Mouse (Mus musculus) lung, adult 2 months (tissue): ENCODE measurements around the gene Abcb1a. TPM values are rescaled to one million over a fixed set of nuclear protein-coding genes. Genes with fewer than 3 reads are reported as not detected.
"Not testable (repeated sequence)": the region's sequence is repeated elsewhere in the genome, so short reads cannot be mapped to it uniquely, and the experiment has no call there.

ENCODE experiments used
- DNase-seq: peaks from one replicate; pipeline ENCODE4 v3.0.0; 2022
- H3K4me1 ChIP-seq: fragments of 200-500 bp; 2 replicates; pipeline ENCODE4 v1.6.1; 2011; ENCODE audit warnings: low read length; ENCODE audit not compliant: control insufficient read depth, insufficient read depth
- H3K4me3 ChIP-seq: fragments of 200-500 bp; replicated peaks from 2 replicates; pipeline ENCODE3; 2011; ENCODE audit warnings: low read depth, mild to moderate bottlenecking, control low read depth, low read length; ENCODE audit errors: extremely low read depth
- CTCF ChIP-seq: fragments of 200-500 bp; IDR thresholded peaks from 2 replicates; pipeline ENCODE4 v1.5.1; 2011; ENCODE audit warnings: mild to moderate bottlenecking, low read length, control low read depth; ENCODE audit not compliant: insufficient read depth
- POLR2A ChIP-seq: fragments of 200-500 bp; IDR thresholded peaks from 2 replicates; pipeline ENCODE4 v1.6.1; 2011; ENCODE audit warnings: low read depth, mild to moderate bottlenecking, control low read depth, low read length, borderline replicate concordance; ENCODE audit errors: extremely low read depth
- WGBS: fragments of 180-500 bp; shearing (Covaris S2); methylation state at CpG from one replicate; pipeline ENCODE4 v1.1.7; 2018; 5-methylcytosine and 5-hydroxymethylcytosine counted together
- polyA plus RNA-seq: library from polyadenylated mRNA; depleted of rRNA; stranded (reverse); fragments of >200 nt; gene quantifications from 2 replicates; pipeline ENCODE4 v1.2.3, GENCODE M21; 2012

The Abcb1a gene
- polyA plus RNA-seq, 1 experiment = 15.4 TPM

- 71% methylated on average over 1 of the region's 1 CpGs for WGBS
- TF ChIP-seq POLR2A (no peak), CTCF (no peak)
- H3K4me3 ChIP-seq = no peak overlapping the region
- peaks cover 5% of the 10 kb centered on the region; the same call in 1 of the 2 replicates for H3K4me1 ChIP-seq
- no peak for DNase-seq
Observed at GRCm38 (mm10) chr5:8719556-8719955, 59.7 kb downstream of the Abcb1a start.

GRCm38 (mm10) chr5:8722224-8722623 is 62.3 kb downstream of the Abcb1a start:
- Histone ChIP-seq H3K4me1 (peaks cover 5% of the 10 kb centered on the region; the same call in 1 of the 2 replicates), H3K4me3 (no peak overlapping the region)
- TF ChIP-seq CTCF (no peak), POLR2A (no peak)
- DNase-seq = no peak
- WGBS = 7% methylated on average over 1 of the region's 1 CpGs

- WGBS = 38% methylated on average over 5 of the region's 5 CpGs
- H3K4me3 ChIP-seq = no peak overlapping the region
- TF ChIP-seq CTCF (no peak), POLR2A (no peak)
- no peak for DNase-seq
- peaks cover 5% of the 10 kb centered on the region; the same call in 1 of the 2 replicates for H3K4me1 ChIP-seq
Observed at GRCm38 (mm10) chr5:8722867-8723266, 63.0 kb downstream of the Abcb1a start.

- WGBS = 70% methylated on average over 4 of the region's 4 CpGs
- Histone ChIP-seq H3K4me3 (no peak overlapping the region), H3K4me1 (no peaks in the 10 kb centered on the region)
- no peak for DNase-seq
- TF ChIP-seq CTCF (no peak), POLR2A (no peak)
Observed at GRCm38 (mm10) chr5:8727760-8728159, 67.9 kb downstream of the Abcb1a start.

- Histone ChIP-seq H3K4me3 (no peak overlapping the region), H3K4me1 (no peaks in the 10 kb centered on the region; the same call in 1 of the 2 replicates)
- DNase-seq = no peak
- TF ChIP-seq CTCF = no peak
- TF ChIP-seq POLR2A = no peak
Observed at GRCm38 (mm10) chr5:8732639-8733038, 72.8 kb downstream of the Abcb1a start.

- WGBS = 77% methylated on average over 10 of the region's 10 CpGs
- H3K4me1 ChIP-seq, DNase-seq, H3K4me3 ChIP-seq: not testable (repeated sequence)
Observed at GRCm38 (mm10) chr5:8733307-8733706, 73.4 kb downstream of the Abcb1a start.

- Histone ChIP-seq H3K4me3 (no peak overlapping the region), H3K4me1 (no peaks in the 10 kb centered on the region; the same call in 1 of the 2 replicates)
- no peak for DNase-seq
- 54% methylated on average over 4 of the region's 4 CpGs for WGBS
- TF ChIP-seq POLR2A = no peak
- TF ChIP-seq CTCF = no peak
Observed at GRCm38 (mm10) chr5:8736389-8736788, 76.5 kb downstream of the Abcb1a start.

GRCm38 (mm10) chr5:8737062-8737461 is 77.2 kb downstream of the Abcb1a start:
- Histone ChIP-seq H3K4me1 (no peaks in the 10 kb centered on the region; the same call in 1 of the 2 replicates), H3K4me3 (no peak overlapping the region)
- no peak for DNase-seq
- WGBS = 76% methylated on average over 4 of the region's 4 CpGs
- no peak for TF ChIP-seq CTCF
- TF ChIP-seq POLR2A = no peak

- WGBS = 90% methylated on average over 13 of the region's 13 CpGs
- not testable (repeated sequence) for H3K4me1 ChIP-seq, H3K4me3 ChIP-seq, DNase-seq
Observed at GRCm38 (mm10) chr5:8747244-8747643, 87.4 kb downstream of the Abcb1a start.

GRCm38 (mm10) chr5:8772866-8773265 is 113.0 kb downstream of the Abcb1a start:
- no peak for TF ChIP-seq CTCF
- no peak for TF ChIP-seq POLR2A
- 65% methylated on average over 3 of the region's 3 CpGs for WGBS
- no peaks in the 10 kb centered on the region for H3K4me1 ChIP-seq
- DNase-seq = no peak
- H3K4me3 ChIP-seq = no peak overlapping the region

- TF ChIP-seq POLR2A = no peak
- TF ChIP-seq CTCF = no peak
- 71% methylated on average over 2 of the region's 2 CpGs for WGBS
- no peaks in the 10 kb centered on the region for H3K4me1 ChIP-seq
Observed at GRCm38 (mm10) chr5:8778311-8778710, 118.4 kb downstream of the Abcb1a start.

More at GRCm38 (mm10) chr5:8778311-8778710, 118.4 kb downstream of the Abcb1a start:
- DNase-seq = no peak
- H3K4me3 ChIP-seq = no peak overlapping the region
